Mouse (Mus musculus) ES-Bruce4 (cell line): Measurements from ENCODE around the gene Susd2.

Experiments
- CTCF ChIP-seq: IDR thresholded peaks from one replicate; pipeline ENCODE4 v1.8.1; 2011; ENCODE audit warnings: low read depth, low read length
- EP300 ChIP-seq: IDR thresholded peaks from 2 replicates; pipeline ENCODE4 v1.6.1; 2011; ENCODE audit warnings: low read depth, low read length; ENCODE audit not compliant: insufficient read depth
- POLR2A ChIP-seq: IDR thresholded peaks from one replicate; pipeline ENCODE4 v1.8.1; 2011; ENCODE audit warnings: low read length; ENCODE audit not compliant: insufficient read depth

DNA sequence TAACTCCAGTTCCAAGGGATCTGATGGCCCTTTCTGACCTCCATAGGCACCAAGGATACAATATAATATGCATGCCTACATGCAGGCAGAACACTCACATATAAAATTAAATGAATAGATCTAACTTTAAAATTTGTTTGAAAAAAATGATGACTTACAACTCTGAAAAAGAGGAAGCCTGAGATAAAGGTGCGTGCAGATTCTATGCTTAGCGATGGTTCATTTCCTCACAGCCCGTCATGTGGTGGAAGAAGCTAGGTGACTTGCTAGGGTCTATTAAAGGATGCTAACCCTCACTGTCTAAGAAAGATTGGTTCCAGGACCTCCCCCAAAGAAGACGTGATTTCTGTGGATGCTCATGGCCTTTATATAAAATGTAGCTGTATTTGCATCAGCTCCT is 27.8 kb downstream of the Susd2 start:
- TF ChIP-seq POLR2A = no peak
- no peak for TF ChIP-seq CTCF
- no peak for TF ChIP-seq EP300
